Mouse (Mus musculus) right cerebral cortex, postnatal 10 days (tissue): ENCODE measurements around the gene Prl7a1.

ENCODE experiments used
- DNase-seq, 2 experiments: peaks; one replicate each; pipeline ENCODE4 v3.0.0; 2021; ENCODE audit warnings: low spot score in 2 of 2

The Prl7a1 gene

DNA sequence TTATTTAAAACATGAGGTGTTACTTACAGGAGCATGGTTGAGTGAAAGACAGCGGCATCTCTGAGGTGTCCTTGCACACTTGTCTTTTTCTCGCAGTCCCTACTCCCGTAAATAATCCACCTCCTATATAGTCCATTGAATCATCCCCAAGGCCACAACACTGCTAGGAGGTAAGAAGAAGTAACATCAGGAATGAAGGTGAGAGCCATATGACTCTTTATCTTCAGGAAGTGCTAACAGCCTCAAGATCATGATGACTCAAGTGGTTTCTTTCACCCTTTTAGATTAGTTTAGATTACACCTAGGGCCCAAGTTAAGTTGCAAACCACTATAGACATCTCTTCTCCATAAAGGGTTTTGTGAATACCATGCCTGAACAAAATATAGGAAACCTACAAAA is at the start of gene Prl7a1:
Prl7a1 (minus strand) TSS at position 101 of the 400 bp plus-strand sequence.
- DNase-seq, result no peak

- no peak for DNase-seq
Measured at GRCm38 (mm10) chr13:27667936-27668335, 25.6 kb upstream of the Prl7a1 start, which contains the start of gene Prl7a2. Prl7a2 (minus strand) TSS chr13:27668036.

DNA sequence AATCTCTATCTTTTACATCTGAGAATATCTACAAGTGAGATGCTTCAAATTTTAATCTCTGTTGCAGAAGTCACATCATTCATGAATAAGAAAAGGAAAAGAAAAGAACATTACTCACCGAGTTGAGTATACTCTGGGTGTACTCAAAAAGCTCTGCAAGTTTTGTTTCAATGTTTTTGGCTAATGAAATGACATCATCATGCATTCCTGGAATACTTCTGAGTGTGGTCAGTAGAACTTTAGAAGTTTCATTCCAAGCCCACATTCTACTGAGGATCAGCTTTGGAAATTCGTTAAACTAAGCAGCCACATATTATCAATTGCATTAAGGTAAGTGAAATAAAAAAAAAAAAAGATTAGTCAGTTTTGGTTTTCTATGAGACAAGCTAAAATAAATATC is 18.5 kb upstream of the Prl7a1 start:
- DNase-seq, result no peak

DNA sequence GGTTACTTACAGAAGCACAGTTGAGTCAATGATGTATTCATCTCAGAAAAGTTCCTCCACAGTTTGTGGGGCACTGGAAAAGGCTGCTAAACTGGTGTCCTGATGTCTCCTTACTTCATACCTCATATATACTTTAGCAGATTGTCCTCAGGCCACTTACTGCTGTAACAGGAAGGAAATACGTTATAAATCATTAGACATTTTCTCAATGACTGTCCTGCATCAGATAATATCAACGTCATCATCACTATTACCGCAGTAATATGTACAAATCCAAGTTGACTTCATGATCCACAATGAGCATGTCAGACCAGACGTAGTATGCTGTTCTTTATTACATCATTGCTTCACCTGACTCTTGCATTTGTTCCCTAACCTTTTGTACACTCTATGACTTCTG is 31.8 kb downstream of the Prl7a1 start, which contains the start of gene Prl7b1:
Prl7b1 (minus strand) TSS at position 101 of the 400 bp plus-strand sequence.
- no peak for DNase-seq
